Mouse (Mus musculus): ENCODE measurements around the gene Hexim1.

DNA sequence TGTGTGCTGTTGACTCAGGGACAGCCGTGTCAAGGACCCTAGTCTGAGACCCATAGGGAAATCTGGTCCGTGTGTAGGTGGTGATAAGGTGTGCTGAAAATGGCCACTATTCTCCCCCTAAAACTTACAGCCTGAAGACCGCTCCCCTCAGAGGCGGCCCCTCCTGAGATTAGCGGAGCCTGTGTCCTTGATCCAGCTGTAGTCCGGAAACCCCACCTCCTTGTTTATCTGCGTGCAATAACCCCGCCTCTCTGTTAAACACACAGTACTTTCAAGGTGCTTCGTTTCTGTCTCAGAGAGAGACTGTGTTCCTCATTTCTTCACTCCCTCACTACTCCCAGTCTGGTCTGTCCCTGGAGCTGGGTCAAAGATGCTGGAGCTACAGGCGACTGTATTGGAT is 48.4 kb downstream of the Hexim1 start:
- TF ChIP-seq CTCF (conservative IDR thresholded peaks at IDR 0.05; ENCODE audit: insufficient read depth, insufficient read length, low read depth, low read length) (no peak), POLR2A (IDR thresholded peaks at IDR 0.05; ENCODE audit: low read depth, low read length) (no peak)
